Mouse (Mus musculus) hematopoietic multipotent progenitor cell, adult 10-12 weeks (in vitro differentiated cells): ENCODE measurements around the gene Cox20. TPM values are rescaled to one million over a fixed set of nuclear protein-coding genes. Genes with fewer than 3 reads are reported as not detected.

Source experiments
- polyA plus RNA-seq: library from polyadenylated mRNA; stranded (reverse); fragments of >175 nt; gene quantifications from 2 replicates; pipeline ENCODE4 v1.2.3, GENCODE M21; 2012; ENCODE audit warnings: low replicate concordance

Gene Cox20
- 2.8 and 17.1 TPM in 2 replicates for polyA plus RNA-seq

GRCm38 (mm10) chr1:178318389-178319184 is at the start of gene Cox20:
TSS of gene Cox20 (plus strand) at chr1:178319130.

GRCm38 (mm10) chr1:178337551-178338317 is 18.8 kb downstream of the Cox20 start, which contains the start of gene Hnrnpu:
TSS of gene Hnrnpu (minus strand) at chr1:178337797.

Other genes with a start within 250 kb of the Cox20 start
- gene Desi2, start 131.7 kb upstream of the Cox20 start, polyA plus RNA-seq, result 4.4 and 8.8 TPM in 2 replicates
- gene Hnrnpu, start 18.7 kb downstream of the Cox20 start, polyA plus RNA-seq, result 279 and 486 TPM in 2 replicates
- gene Efcab2, start 87.0 kb downstream of the Cox20 start, polyA plus RNA-seq, result 0.29 TPM in 1 of 2 replicates, not detected in the other
- 0.09 and 0.13 TPM in 2 replicates for gene Kif26b, start 210.0 kb downstream of the Cox20 start, polyA plus RNA-seq